Mouse (Mus musculus) lung, postnatal 0 days (tissue): Measurements from ENCODE around the gene Nsf. TPM values are rescaled to one million over a fixed set of nuclear protein-coding genes. Genes with fewer than 3 reads are reported as not detected.

Source experiments
- ATAC-seq: fragments of 200-750 bp; cut with Nextera tagmentation; 2 replicates; pipeline ENCODE4 v1.8.0; 2017; ENCODE audit warnings: moderate library complexity
- DNase-seq: peaks from one replicate; pipeline ENCODE4 v3.0.0-alpha.2; 2016; ENCODE audit warnings: low spot score
- H3K27ac ChIP-seq: fragments of 300-500 bp; sonication (generic); 2 replicates; pipeline ENCODE4 v1.5.1; 2014; ENCODE audit warnings: antibody characterized with exemption, mild to moderate bottlenecking, low read length, mixed read lengths
- H3K27me3 ChIP-seq: fragments of 300-500 bp; sonication (generic); replicated peaks from 2 replicates; pipeline ENCODE4 v1.6.1; 2014; ENCODE audit warnings: low read length, mixed read lengths; ENCODE audit not compliant: insufficient read depth
- H3K36me3 ChIP-seq: fragments of 300-500 bp; sonication (generic); 2 replicates; pipeline ENCODE4 v1.6.1; 2014; ENCODE audit warnings: low read length, mixed read lengths; ENCODE audit not compliant: insufficient read depth
- H3K4me1 ChIP-seq: fragments of 300-500 bp; sonication (generic); 2 replicates; pipeline ENCODE4 v1.6.1; 2014; ENCODE audit warnings: antibody characterized with exemption, low read depth, low read length, mixed read lengths; ENCODE audit not compliant: insufficient read depth
- H3K4me2 ChIP-seq: fragments of 300-500 bp; sonication (generic); replicated peaks from 2 replicates; pipeline ENCODE4 v1.6.1; 2014; ENCODE audit warnings: low read depth, mild to moderate bottlenecking, low read length, moderate library complexity, mixed read lengths
- H3K4me3 ChIP-seq: fragments of 300-500 bp; sonication (generic); 2 replicates; pipeline ENCODE4 v1.5.1; 2014; ENCODE audit warnings: low read depth, low read length
- H3K9ac ChIP-seq: fragments of 300-500 bp; sonication (generic); replicated peaks from 2 replicates; pipeline ENCODE4 v1.6.1; 2014; ENCODE audit warnings: low read depth, mild to moderate bottlenecking
- H3K9me3 ChIP-seq: fragments of 300-500 bp; sonication (generic); 2 replicates; pipeline ENCODE4 v1.6.1; 2016; ENCODE audit warnings: low read length, mixed read lengths
- CTCF ChIP-seq: IDR thresholded peaks from 2 replicates; pipeline ENCODE4 v1.5.1; 2016; ENCODE audit warnings: antibody characterized with exemption, mild to moderate bottlenecking
- EP300 ChIP-seq: IDR thresholded peaks from 2 replicates; pipeline ENCODE4 v1.6.1; 2016; ENCODE audit warnings: antibody characterized with exemption, mild to moderate bottlenecking, control low read depth
- WGBS: fragments of 180-500 bp; shearing (Covaris S2); extraction: QIAGEN DNeasy Blood & Tissue Kit; methylation state at CpG from one replicate; pipeline ENCODE4 v1.1.7; 2014; 5-methylcytosine and 5-hydroxymethylcytosine counted together
- polyA plus RNA-seq: library from polyadenylated mRNA; unstranded; fragments of >200 nt; fragmentation: Nextera tagmentation; extraction: Ambion mirVana; gene quantifications from 2 replicates; pipeline ENCODE4 v1.2.1, GENCODE M21; 2015

The Nsf gene
- polyA plus RNA-seq, 1 experiment from 2014 or later: 47.3 TPM

GRCm38 (mm10) chr11:103906051-103906719, 47.7 kb downstream of the Nsf start:
- Histone ChIP-seq H3K27ac (no peak overlapping the region), H3K4me3 (no peak overlapping the region)
- 60% methylated on average over 7 of the region's 7 CpGs for WGBS

GRCm38 (mm10) chr11:103905506-103905905, 48.4 kb downstream of the Nsf start:
- H3K4me1 ChIP-seq: no peaks in the 10 kb centered on the region
- no peak for DNase-seq
- no peak overlapping the region for H3K4me2 ChIP-seq
- no peaks in the 10 kb centered on the region for H3K9me3 ChIP-seq
- no peak overlapping the region for H3K9ac ChIP-seq
- H3K27me3 ChIP-seq: no peaks in the 10 kb centered on the region
- H3K27ac ChIP-seq: no peak overlapping the region
- TF ChIP-seq EP300 (no peak), CTCF (no peak)
- H3K36me3 ChIP-seq: no peaks in the 10 kb centered on the region
- WGBS: 70% methylated on average over 9 of the region's 9 CpGs
- no peak for ATAC-seq
- H3K4me3 ChIP-seq: no peak overlapping the region

More at GRCm38 (mm10) chr11:103906051-103906719, 47.7 kb downstream of the Nsf start:
- Histone ChIP-seq H3K27me3 (no peaks in the 10 kb centered on the region), H3K4me2 (no peak overlapping the region), H3K9ac (no peak overlapping the region), H3K36me3 (no peaks in the 10 kb centered on the region), H3K4me1 (no peaks in the 10 kb centered on the region), H3K9me3 (no peaks in the 10 kb centered on the region)
- DNase-seq: no peak
- TF ChIP-seq CTCF: no peak
- no peak for TF ChIP-seq EP300
- ATAC-seq: no peak

GRCm38 (mm10) chr11:103901581-103901966, 52.3 kb downstream of the Nsf start:
- 71% methylated on average over 4 of the region's 4 CpGs for whole genome bisulfite sequencing
- H3K4me2 ChIP-seq: no peak overlapping the region
- peak; percentile 46 for ATAC-seq
- H3K9ac ChIP-seq: no peak overlapping the region
- DNase-seq: no peak
- H3K9me3 ChIP-seq: no peaks in the 10 kb centered on the region
- H3K4me1 ChIP-seq: no peaks in the 10 kb centered on the region
- no peak overlapping the region for H3K4me3 ChIP-seq
- no peaks in the 10 kb centered on the region for H3K36me3 ChIP-seq
- no peaks in the 10 kb centered on the region for H3K27me3 ChIP-seq
- no peak for TF ChIP-seq CTCF
- TF ChIP-seq EP300: no peak
- H3K27ac ChIP-seq: no peak overlapping the region

- no peaks in the 10 kb centered on the region for H3K27me3 ChIP-seq
- DNase-seq: peak; percentile 55
- H3K9ac ChIP-seq: no peak overlapping the region
- H3K4me2 ChIP-seq: no peak overlapping the region
- no peak overlapping the region for H3K4me3 ChIP-seq
- TF ChIP-seq EP300: no peak
- TF ChIP-seq CTCF: no peak
- H3K4me1 ChIP-seq: no peaks in the 10 kb centered on the region
- H3K9me3 ChIP-seq: no peaks in the 10 kb centered on the region
- peak; percentile 87 for ATAC-seq
- no peaks in the 10 kb centered on the region for H3K36me3 ChIP-seq
- H3K27ac ChIP-seq: no peak overlapping the region
- 51% methylated on average over 20 of the region's 20 CpGs for WGBS
Measured at GRCm38 (mm10) chr11:103900803-103901580, 52.9 kb downstream of the Nsf start.

- H3K4me2 ChIP-seq: no peak overlapping the region
- H3K36me3 ChIP-seq: no peaks in the 10 kb centered on the region
- no peak for TF ChIP-seq EP300
- no peak for TF ChIP-seq CTCF
- no peaks in the 10 kb centered on the region for H3K4me1 ChIP-seq
- no peak overlapping the region for H3K4me3 ChIP-seq
- H3K27ac ChIP-seq: no peak overlapping the region
- 90% methylated on average over 11 of the region's 11 CpGs for WGBS
- DNase-seq: no peak
- H3K9me3 ChIP-seq: no peaks in the 10 kb centered on the region
- no peaks in the 10 kb centered on the region for H3K27me3 ChIP-seq
- H3K9ac ChIP-seq: no peak overlapping the region
- no peak for ATAC-seq
Measured at GRCm38 (mm10) chr11:103896966-103897750, 56.7 kb downstream of the Nsf start.

- DNase-seq: no peak
- Histone ChIP-seq H3K36me3 (no peaks in the 10 kb centered on the region), H3K4me2 (no peak overlapping the region), H3K4me1 (no peaks in the 10 kb centered on the region), H3K9ac (no peak overlapping the region), H3K9me3 (no peaks in the 10 kb centered on the region), H3K27ac (no peak overlapping the region), H3K4me3 (no peak overlapping the region), H3K27me3 (no peaks in the 10 kb centered on the region)
- ATAC-seq: no peak
- WGBS: 86% methylated on average over 4 of the region's 4 CpGs
- TF ChIP-seq EP300: no peak
- TF ChIP-seq CTCF: no peak
Measured at GRCm38 (mm10) chr11:103896056-103896455, 57.8 kb downstream of the Nsf start.
